Mouse (Mus musculus) adrenal gland, adult 2 months (tissue): ENCODE data around the gene Urah. TPM values are rescaled to one million over a fixed set of nuclear protein-coding genes. Genes with fewer than 3 reads are reported as not detected.

Experiments
- DNase-seq: peaks from one replicate; pipeline ENCODE4 v3.0.0; 2021
- long read RNA-seq: library from polyadenylated mRNA; stranded (forward); transcript quantifications from one replicate; pipeline ENCODE4 v2.0.0, GENCODE M21; 2021
- polyA plus RNA-seq: library from polyadenylated mRNA; depleted of rRNA; stranded (reverse); fragments of >200 nt; gene quantifications from 2 replicates; pipeline ENCODE4 v1.2.3, GENCODE M21; 2012; rRNA removed
- total RNA-seq, 2 experiments: library from RNA; stranded (reverse); gene quantifications; 2 replicates each; pipeline ENCODE4 v1.2.3; 2021

Urah gene
- 1 to 10 TPM in 1 of 2 experiments, not detected in 1; 1.7 TPM for total RNA-seq
- 0.98 and 3.1 TPM in 2 replicates for polyA plus RNA-seq
- long read RNA-seq = 0 reads

GRCm38 (mm10) chr7:140834968-140835757 is at the start of gene Urah:
TSS of gene Urah (plus strand) at chr7:140835018.
- peak; percentile 79 for DNase-seq

DNA sequence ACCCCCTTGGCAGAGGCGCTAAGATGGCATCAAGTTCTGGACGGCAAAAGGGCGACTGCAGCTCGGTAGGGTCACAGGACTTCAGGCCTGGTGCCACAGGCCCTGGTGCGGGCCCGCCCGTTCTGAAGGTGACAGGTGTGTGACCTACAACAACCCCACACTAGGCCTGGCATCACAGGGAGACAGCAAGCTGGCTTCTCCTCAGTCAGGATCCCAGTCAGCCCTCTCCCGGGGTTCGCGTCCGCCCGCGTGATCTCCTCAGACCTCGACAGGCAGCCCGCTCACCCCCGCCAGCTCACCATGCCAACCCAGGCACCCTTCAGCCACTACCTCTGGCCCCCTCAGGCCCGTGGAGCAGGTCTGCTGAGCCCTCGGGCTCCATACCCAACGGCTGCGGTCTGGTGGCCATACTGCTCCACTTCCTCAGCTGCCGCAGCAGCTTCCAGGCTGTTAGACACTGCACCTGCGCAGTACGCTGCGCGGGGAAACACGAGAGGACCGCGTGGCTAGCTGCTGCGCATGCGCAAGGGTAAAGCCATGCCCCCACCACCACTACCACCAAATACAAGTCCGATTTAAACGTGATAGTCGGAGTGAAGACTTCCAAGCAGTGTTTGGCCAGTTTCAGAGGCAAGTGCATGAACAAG is 47.3 kb upstream of the Urah start, which contains the start of gene Syce1:
TSS of gene Syce1 (minus strand) at position 447 of the 647 bp plus-strand sequence.
- DNase-seq = no peak

DNA sequence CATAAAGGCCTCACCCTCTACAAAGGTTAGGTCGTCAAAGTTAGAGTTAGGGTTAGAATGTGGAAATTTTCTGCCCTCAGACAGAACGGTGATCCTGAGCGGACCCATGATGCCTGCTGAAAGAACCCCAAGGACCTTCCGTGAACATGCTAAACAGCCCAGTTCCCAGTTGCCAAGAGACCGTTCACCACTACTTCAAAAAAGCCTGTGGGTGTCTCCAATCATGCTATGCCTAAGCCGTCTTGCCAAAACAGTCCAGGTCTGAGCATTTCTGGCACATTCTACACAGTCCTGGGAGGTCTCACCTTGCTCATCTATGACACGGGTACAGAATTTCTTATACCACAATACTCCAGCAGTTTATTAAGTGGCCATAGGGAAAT is 46.8 kb upstream of the Urah start:
- no peak for DNase-seq

DNA sequence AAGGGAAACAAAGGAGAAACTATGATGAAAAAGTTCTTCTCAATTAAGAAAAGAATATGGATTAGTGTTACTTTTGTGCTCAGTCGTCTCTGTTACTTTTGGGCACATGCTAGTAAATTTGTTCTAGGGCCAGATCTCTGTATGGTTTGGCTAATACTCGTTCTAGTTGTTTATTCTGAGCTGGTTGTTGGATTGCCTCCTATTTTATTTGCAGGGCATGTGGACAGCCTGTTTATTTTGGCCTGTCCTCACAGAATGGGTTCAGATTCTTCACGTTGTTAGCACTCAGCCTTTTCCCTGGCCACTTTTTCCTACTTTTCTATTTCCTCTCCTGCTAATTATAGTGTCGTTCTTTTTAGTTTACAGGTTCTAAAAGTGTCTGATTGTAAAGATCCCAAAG is 41.3 kb upstream of the Urah start:
- DNase-seq = no peak

- DNase-seq = no peak
Observed at GRCm38 (mm10) chr7:140797619-140798018, 37.2 kb upstream of the Urah start.

DNA sequence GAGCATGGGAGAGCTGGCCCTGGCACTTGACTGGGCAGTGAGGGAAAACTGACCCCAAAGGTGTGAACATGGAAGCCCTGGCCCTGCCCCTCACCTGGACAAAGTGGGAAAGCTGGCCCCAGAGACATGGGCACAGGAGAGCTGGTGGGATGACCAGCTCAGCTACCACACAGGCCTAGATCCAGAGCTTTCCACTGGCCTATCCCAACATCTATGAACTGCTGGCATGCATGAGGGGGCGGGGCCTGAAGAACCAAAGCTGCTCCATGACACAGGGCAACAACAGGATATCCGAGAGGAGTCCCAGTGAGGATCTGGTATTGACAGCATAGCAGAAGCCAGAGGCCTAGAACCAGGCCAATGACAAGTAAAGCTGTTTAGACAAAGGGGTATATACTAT is 36.6 kb upstream of the Urah start:
- no peak for DNase-seq

GRCm38 (mm10) chr7:140802629-140803028 is 32.2 kb upstream of the Urah start:
- no peak for DNase-seq

- peak; percentile 73 for DNase-seq
Observed at GRCm38 (mm10) chr7:140805704-140806103, 29.1 kb upstream of the Urah start.

GRCm38 (mm10) chr7:140810496-140810895 is 24.3 kb upstream of the Urah start:
- DNase-seq = no peak

DNA sequence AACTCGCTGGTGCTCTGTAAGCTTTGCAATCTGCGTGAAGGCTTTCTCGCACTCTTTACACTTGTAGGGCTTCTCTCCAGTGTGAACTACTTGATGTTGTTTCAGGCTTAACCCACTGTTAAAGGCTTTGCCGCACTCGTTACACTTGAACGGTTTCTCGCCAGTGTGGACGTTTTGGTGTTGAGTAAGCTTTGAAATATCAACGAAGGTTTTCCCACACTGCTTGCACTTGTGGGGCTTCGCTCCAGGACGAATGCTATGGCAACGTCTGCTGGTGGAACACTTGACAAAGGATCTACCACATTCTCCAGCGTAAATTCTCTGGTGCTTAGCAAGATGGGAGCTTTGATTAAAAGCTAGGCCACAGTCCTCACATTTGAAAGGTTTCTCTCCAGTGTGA is 23.1 kb upstream of the Urah start:
- DNase-seq = no peak

DNA sequence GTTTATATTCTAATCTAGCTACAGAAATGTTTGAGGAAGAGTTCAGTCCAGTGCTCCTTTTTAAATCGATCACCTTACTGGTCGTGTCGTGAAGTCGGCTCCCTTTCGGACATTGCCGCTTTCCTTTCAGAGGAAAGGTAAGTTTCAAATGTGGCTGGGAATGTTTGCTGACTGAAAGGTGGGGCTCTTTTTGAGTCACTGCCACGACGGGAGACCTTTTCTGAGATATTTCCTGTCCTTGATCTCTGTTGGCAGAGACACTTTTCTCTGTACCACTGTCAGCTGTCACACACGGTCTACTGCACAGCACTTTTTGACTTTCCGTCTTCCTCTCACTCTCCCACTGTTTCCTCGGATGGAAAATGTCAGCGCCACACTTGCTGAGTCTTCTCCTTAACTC is 22.0 kb upstream of the Urah start:
- no peak for DNase-seq

GRCm38 (mm10) chr7:140820173-140820572 is 14.6 kb upstream of the Urah start:
- DNase-seq = no peak

GRCm38 (mm10) chr7:140821305-140821652 is 13.5 kb upstream of the Urah start:
- DNase-seq = no peak

- DNase-seq = peak; percentile 62
Observed at GRCm38 (mm10) chr7:140821653-140822329, 13.0 kb upstream of the Urah start, which contains the start of gene Zfp941. TSS of gene Zfp941 (minus strand) at chr7:140822178.

DNA sequence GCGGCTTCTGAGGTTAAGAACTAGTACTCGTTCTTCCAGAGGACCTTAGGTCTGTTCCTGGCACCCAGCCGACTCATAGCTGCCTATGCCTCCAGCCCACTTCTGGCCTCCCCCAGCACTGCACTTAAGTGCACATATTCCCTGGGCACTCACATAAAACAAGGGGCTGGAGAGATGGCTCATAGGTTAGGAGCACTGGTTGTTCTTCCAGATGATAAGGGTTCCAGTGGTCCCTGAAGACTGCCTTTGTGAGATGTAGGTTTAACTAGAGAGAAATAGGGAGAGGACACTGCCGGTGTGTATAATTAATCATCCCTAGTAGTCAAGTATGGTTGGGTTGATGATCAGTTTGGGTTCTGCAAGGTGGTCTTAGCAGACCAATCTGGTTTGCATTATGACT is 12.1 kb upstream of the Urah start:
- no peak for DNase-seq

DNA sequence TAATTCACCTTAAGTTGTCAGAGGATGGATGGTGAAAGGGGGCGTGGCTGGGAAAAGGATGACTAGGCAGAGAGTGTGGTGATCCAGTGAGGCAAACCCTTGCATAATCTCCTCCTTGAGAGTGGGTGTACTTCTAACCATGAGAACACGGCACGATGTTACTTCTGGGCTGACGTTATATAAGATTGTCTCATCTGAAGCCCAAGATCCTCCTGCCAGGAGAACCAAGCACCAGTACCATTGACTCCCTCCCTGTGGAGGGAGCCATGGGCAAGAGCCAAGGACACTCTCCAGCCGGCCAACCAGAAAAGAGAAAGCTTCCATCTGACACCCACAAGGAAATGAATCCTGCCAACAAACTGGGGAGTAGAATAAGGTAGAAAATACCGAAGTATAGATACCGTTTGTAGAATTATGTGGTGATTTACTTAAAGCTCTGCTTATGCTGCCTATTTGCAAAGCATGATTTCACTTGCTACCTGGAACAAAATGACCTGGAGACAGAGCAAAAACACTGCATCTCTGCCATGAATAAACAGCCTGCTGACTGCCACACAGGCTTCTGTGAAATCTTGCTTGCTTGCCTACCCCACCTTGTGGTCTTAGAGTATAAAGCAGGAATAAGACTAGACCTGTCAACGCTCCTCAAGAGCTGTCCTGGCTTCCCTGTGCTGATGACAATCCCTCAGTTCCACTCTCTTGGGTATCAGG is 6.5 kb upstream of the Urah start:
- peak; percentile 58 for DNase-seq

DNA sequence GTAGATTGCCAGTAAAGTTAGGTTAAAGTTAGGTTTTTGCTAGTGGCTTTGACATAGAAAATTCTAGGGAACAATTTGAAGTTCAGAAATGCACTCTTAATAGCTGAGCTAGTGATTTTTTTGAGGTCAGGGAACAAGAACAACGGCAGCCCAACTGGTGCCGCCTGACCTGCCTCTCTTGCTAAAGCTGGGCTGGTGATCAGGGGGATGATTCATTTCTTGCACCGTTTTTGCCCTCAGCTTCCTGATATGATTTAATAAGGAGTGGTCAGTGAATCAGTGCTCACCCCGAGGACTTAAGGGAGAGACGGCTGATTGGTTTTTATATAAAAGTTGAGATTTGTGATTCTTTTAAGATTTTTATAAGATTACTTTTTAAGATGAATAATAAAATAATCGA is 3.4 kb upstream of the Urah start:
- DNase-seq = peak; percentile 70

- no peak for DNase-seq
Observed at GRCm38 (mm10) chr7:140833341-140833740, 1.5 kb upstream of the Urah start.

DNA sequence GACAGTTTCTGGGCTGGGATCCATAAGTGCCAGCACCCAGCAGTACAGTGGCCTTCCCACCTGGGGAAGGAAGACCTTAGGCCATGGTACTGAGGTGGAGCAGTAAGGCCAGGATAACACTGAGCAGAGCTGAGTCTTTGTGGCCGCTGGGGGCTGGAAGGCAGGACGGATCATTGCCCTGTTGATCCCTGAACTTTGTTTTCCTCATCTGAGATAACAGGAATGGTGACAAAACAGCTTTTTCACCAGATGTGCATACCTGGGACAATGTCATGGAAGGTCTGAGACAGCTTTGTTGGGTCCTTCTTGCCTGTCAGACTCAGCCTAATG is 905 bp downstream of the Urah start:
- DNase-seq = no peak

DNA sequence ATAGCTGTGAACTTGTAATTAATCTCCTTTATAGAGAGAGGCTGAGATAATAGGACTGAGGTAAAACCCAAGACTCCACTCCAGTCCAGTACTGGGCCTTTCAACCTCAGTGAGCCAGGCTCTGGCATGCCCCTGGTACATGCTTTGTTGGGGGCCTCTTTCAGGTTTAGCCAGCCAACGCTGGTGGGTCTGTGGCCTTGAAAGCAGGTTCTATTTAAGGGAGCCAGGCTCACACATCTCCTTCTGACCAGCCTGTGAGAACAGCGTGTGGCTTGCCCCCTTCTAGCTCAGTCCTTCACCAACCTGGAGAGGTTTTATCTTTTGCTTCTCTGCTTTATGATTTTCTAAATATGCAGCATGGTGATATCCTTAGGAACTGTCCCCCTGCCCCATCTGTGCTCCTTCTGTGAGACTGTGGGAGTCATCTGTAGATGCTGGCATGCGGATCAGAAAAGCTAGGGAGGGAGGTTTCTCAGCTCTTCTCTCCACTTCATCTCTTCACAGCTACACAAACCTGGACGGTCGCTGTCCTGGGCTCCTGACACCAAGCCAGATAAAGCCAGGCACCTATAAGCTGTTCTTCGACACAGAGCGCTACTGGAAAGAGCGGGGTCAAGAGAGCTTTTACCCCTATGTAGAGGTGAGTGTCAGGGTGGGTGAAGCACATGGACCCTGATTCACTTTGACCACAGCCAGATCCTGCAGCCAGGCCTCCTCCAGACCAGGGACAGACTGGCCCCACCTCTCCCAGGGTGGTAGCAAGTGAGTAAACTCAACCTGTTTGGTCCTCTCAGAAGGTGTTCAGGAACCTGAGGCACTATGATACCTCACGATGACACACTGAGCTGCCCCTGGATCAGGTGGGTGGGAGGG is 1.7 kb downstream of the Urah start:
- DNase-seq = no peak

DNA sequence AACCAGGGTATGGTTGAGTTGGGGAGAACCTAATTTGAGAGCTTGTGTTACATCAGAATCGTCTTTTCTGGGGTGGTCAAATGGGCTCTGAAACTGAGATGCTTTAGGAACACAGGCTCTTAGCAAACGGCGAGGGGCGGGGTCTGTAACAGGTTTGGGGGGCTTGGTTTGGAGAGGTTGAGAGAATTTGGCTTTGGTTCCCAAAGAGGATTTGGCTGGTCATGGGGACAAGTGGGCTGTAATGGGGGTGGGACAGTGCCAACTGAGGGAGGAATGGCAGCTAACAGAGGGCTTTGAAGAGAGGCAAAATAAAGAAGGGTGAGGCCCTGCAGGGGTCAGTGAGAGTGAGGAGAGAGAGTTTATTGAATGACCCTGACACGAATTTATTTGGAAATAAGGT is 4.7 kb downstream of the Urah start:
- DNase-seq = no peak
